Mouse (Mus musculus): ENCODE data around the gene Efcab9. TPM values are rescaled to one million over a fixed set of nuclear protein-coding genes. Genes with fewer than 3 reads are reported as not detected.

The Efcab9 gene
- polyA plus RNA-seq, 1 experiment = not detected

DNA sequence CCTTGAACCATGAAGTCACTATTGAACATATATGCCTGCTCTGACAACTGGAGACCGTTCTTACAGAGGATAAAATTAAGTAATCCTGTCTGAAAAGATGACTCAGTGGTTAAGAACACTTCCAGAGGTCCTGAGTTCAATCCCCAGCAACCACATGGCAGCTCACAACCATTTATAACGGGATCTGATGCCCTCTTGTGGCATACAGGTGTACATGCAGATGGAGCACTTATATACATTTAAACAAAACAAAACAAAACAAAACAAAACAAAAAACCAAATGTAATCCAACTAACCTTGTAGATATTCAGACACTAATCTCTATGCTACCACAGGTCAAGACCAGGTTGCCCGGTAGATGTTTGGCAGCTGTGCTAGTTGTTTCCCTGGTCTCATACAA lies 44.4 kb downstream of the Efcab9 start:
- Histone ChIP-seq H3K4me1 (ENCODE audit: control insufficient read depth, insufficient read depth, low read length) (peaks cover 22% of the 10 kb centered on the region), H3K27ac (ENCODE audit: insufficient read depth, low read depth, low read length) (no peak overlapping the region), H3K4me3 (ENCODE audit: insufficient read depth, low read length) (no peak overlapping the region)
- TF ChIP-seq POLR2A (IDR thresholded peaks at IDR 0.05; ENCODE audit: borderline replicate concordance, low read depth, low read length) = no peak
- TF ChIP-seq CTCF (IDR thresholded peaks at IDR 0.05; ENCODE audit: low read depth, low read length) = no peak

DNA sequence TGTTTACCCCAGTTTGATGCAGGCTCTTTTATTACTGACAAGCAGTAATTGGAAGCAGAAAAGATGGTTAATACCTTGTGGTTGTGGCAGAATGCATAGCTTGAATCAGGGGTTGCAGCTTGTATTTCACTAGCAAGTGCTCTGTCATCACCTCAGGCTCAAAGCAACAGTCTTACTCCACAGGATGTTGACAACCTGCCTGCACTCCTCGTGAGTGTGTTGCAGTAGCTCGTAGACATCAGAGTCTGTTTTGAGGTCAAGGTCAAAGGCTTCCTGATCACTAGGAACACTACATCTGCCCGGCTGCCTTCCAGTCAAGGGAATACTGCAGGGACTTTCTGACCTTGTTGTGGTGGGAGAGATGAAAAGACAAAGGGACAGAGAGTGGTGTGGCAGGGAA lies 45.3 kb downstream of the Efcab9 start:
- peaks cover 22% of the 10 kb centered on the region for H3K4me1 ChIP-seq (ENCODE audit: control insufficient read depth, insufficient read depth, low read length)
- H3K4me3 ChIP-seq (ENCODE audit: insufficient read depth, low read length) = no peak overlapping the region
- H3K27ac ChIP-seq (ENCODE audit: insufficient read depth, low read depth, low read length) = no peak overlapping the region
- TF ChIP-seq POLR2A (IDR thresholded peaks at IDR 0.05; ENCODE audit: borderline replicate concordance, low read depth, low read length) (no peak), CTCF (IDR thresholded peaks at IDR 0.05; ENCODE audit: low read depth, low read length) (no peak)

DNA sequence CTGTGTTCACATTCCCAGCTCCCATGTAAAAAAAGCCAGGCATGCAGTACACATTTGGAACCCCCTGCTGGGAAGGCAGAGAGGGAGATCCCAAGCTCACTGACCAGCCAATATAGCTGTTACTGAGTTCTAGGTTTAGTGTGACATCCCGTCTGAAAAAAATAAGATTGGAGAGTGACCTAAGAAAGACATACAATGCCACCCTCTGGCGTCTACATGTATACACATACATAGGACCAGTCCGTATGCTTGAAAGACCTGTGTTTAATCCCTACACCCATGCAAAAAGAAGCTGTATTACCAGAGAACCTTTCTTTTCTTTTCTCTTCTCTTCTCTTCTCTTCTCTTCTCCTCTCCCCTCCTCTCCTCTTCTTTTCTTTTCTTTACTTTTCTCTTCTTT lies 46.6 kb downstream of the Efcab9 start:
- Histone ChIP-seq H3K4me3 (ENCODE audit: insufficient read depth, low read length) (no peak overlapping the region), H3K4me1 (ENCODE audit: control insufficient read depth, insufficient read depth, low read length) (peaks cover 19% of the 10 kb centered on the region), H3K27ac (ENCODE audit: insufficient read depth, low read depth, low read length) (no peak overlapping the region)
- TF ChIP-seq CTCF (IDR thresholded peaks at IDR 0.05; ENCODE audit: low read depth, low read length) (no peak), POLR2A (IDR thresholded peaks at IDR 0.05; ENCODE audit: borderline replicate concordance, low read depth, low read length) (no peak)

DNA sequence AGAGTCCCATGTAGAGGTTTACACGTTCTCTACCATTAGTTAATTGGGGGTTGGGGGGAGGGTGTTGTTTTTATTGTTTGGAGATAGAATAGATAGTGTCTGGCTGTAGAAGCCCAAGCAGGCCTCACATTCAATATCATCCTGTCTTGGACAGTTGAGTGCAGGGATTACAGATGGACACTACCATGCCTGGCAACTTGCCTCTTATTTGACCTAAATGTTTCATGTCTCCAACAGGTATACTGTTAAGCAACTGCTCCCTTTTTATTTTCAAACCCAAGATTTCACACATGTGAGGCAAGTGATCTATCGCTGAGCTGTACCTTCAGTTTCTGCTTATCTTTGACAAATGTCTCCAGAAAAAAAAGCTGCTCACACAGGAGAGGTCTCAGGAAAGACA lies 50.4 kb downstream of the Efcab9 start:
- Histone ChIP-seq H3K4me3 (ENCODE audit: insufficient read depth, low read length) (no peak overlapping the region), H3K27ac (ENCODE audit: insufficient read depth, low read depth, low read length) (no peak overlapping the region), H3K4me1 (ENCODE audit: control insufficient read depth, insufficient read depth, low read length) (no peaks in the 10 kb centered on the region)
- TF ChIP-seq CTCF (IDR thresholded peaks at IDR 0.05; ENCODE audit: low read depth, low read length) (no peak), POLR2A (IDR thresholded peaks at IDR 0.05; ENCODE audit: borderline replicate concordance, low read depth, low read length) (no peak)

DNA sequence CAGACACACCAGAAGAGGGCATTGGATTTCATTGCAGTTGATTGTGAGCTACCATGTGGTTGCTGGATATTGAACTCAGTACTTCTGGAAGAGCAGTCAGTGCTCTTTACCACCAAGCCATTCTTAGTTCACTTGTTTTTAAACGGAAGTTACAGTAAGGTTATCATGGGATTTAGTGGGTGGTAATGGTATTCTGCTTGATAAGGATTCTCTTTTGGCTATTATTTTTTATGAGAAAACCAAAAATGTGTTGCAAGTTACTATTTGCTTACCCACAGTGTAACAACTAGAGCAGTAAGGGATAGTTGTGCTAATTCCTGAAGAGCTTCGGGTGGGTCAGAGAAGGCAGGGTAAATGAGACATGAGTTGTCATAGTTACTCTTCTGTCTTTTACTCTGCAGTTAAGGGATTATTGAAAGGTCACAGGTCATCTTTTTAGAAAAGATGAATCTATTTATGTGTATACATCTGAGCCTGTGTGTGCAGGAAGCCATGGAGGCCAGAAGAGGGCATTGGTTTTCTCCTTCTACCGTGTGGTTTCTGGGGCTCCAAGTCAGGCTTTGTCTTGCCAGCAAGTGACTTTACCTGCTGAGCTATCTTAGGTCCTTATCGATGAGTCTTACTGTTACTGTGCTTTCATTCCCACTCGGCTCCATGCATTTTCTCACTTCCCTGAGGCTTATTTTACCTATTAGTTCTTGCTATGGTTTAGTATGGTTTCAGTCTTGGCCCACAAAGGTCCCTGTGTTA lies 56.2 kb downstream of the Efcab9 start:
- Histone ChIP-seq H3K27ac (ENCODE audit: insufficient read depth, low read depth, low read length) (no peak overlapping the region), H3K4me3 (ENCODE audit: insufficient read depth, low read length) (no peak overlapping the region), H3K4me1 (ENCODE audit: control insufficient read depth, insufficient read depth, low read length) (peaks cover 13% of the 10 kb centered on the region)
- TF ChIP-seq CTCF (IDR thresholded peaks at IDR 0.05; ENCODE audit: low read depth, low read length) (no peak), POLR2A (IDR thresholded peaks at IDR 0.05; ENCODE audit: borderline replicate concordance, low read depth, low read length) (no peak)

DNA sequence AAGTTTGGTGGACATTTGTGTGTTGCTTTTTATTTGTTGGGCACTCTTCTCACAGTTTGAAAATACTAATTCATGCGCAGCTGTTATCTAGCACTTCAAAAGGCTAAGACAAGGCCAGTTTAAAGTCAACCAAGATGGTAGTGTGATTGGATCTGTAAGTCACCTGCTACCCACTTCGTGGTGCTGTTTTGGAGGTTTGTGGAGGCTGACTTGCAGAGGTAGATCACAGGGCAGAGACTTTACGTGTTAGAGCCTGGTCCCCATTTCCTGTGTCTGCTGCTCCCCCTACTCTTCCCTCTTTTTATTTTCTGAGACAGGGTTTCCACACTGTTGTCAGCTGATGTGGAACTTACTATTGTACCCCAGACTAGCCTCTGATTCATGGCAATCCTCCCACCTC lies 57.2 kb downstream of the Efcab9 start:
- TF ChIP-seq CTCF (IDR thresholded peaks at IDR 0.05; ENCODE audit: low read depth, low read length) (no peak), POLR2A (IDR thresholded peaks at IDR 0.05; ENCODE audit: borderline replicate concordance, low read depth, low read length) (no peak)
- Histone ChIP-seq H3K27ac (ENCODE audit: insufficient read depth, low read depth, low read length) (no peak overlapping the region), H3K4me1 (ENCODE audit: control insufficient read depth, insufficient read depth, low read length) (peaks cover 13% of the 10 kb centered on the region), H3K4me3 (ENCODE audit: insufficient read depth, low read length) (no peak overlapping the region)

Other genes with a start within 250 kb of the Efcab9 start
- gene Hba-a1, start 248.6 kb downstream of the Efcab9 start, polyA plus RNA-seq (2012; ENCODE audit: insufficient read depth, insufficient read length, missing spikeins) = not detected in 2 replicates
- gene Hbq1b, start 245.1 kb downstream of the Efcab9 start, polyA plus RNA-seq (2012; ENCODE audit: insufficient read depth, insufficient read length, missing spikeins) = not detected in 2 replicates
- gene Hba-a2, start 235.6 kb downstream of the Efcab9 start, polyA plus RNA-seq (2012; ENCODE audit: insufficient read depth, insufficient read length, missing spikeins) = 1.4 TPM in 1 of 2 replicates, not detected in the other
- not detected in 2 replicates for gene Hbq1a, start 232.0 kb downstream of the Efcab9 start, polyA plus RNA-seq (2012; ENCODE audit: insufficient read depth, insufficient read length, missing spikeins)
- 54.6 and 64.9 TPM in 2 replicates for gene Sh3pxd2b, start 184.3 kb downstream of the Efcab9 start, polyA plus RNA-seq (2012; ENCODE audit: insufficient read depth, insufficient read length, missing spikeins)
- 2.4 and 4.0 TPM in 2 replicates for gene Ubtd2, start 76.7 kb downstream of the Efcab9 start, polyA plus RNA-seq (2012; ENCODE audit: insufficient read depth, insufficient read length, missing spikeins)
- gene Stk10, start 1.2 kb upstream of the Efcab9 start, polyA plus RNA-seq (2012; ENCODE audit: insufficient read depth, insufficient read length, missing spikeins) = 27.6 and 32.9 TPM in 2 replicates
- 44.3 and 47.9 TPM in 2 replicates for gene Fbxw11, start 110.6 kb upstream of the Efcab9 start, polyA plus RNA-seq (2012; ENCODE audit: insufficient read depth, insufficient read length, missing spikeins)